Mouse (Mus musculus): ENCODE measurements around the gene Arhgap23. TPM values are rescaled to one million over a fixed set of nuclear protein-coding genes. Genes with fewer than 3 reads are reported as not detected.

Gene Arhgap23
- polyA plus RNA-seq, 2 experiments: 7.3 to 17.5 TPM

GRCm38 (mm10) chr11:97534442-97535307 lies 119.3 kb downstream of the Arhgap23 start:
- no peak for ATAC-seq (ENCODE audit: insufficient read depth)
- no peaks in the 10 kb centered on the region for H3K9me3 ChIP-seq (ENCODE audit: control insufficient read depth, low read length)
- no peaks in the 10 kb centered on the region for H3K36me3 ChIP-seq (replicated peaks; ENCODE audit: control insufficient read depth, insufficient read depth, low read depth)
- no peak overlapping the region; a peak in 1 of 4 replicates for H3K4me3 ChIP-seq (ENCODE audit: insufficient read depth in 1 of 2, low read depth in 2 of 2, low read length in 2 of 2)
- no peak overlapping the region for H3K4me2 ChIP-seq (ENCODE audit: low read depth)
- H3K9ac ChIP-seq (replicated peaks): no peak overlapping the region
- no peak for DNase-seq (ENCODE audit: low read depth in 3 of 3, low spot score in 3 of 3)
- H3K4me1 ChIP-seq (replicated peaks; ENCODE audit: control insufficient read depth in 2 of 2, insufficient read depth in 2 of 2, low read length in 1 of 2): 0 out of 4 replicates have a peak, but pooled peaks cover 0 to 3% of the 10 kb centered on the region in 2 experiments
- H3K27me3 ChIP-seq (ENCODE audit: control insufficient read depth, insufficient read depth, low read length): peaks cover 73% of the 10 kb centered on the region
- H3K27ac ChIP-seq: no peak overlapping the region
- WGBS (ENCODE audit: insufficient replicate concordance): 2% methylated on average over 95 of the region's 95 CpGs
- TF ChIP-seq CTCF (IDR thresholded peaks at IDR 0.05; ENCODE audit: low read depth) (no peak), EP300 (IDR thresholded peaks at IDR 0.05; ENCODE audit: low read depth) (no peak)

- no peak overlapping the region for H3K9ac ChIP-seq (replicated peaks)
- H3K27me3 ChIP-seq (ENCODE audit: control insufficient read depth, insufficient read depth, low read length): peaks cover 73% of the 10 kb centered on the region
- no peak for DNase-seq (ENCODE audit: low read depth in 3 of 3, low spot score in 3 of 3)
- no peak overlapping the region for H3K4me2 ChIP-seq (ENCODE audit: low read depth)
- no peak overlapping the region for H3K4me3 ChIP-seq (ENCODE audit: insufficient read depth in 1 of 2, low read depth in 2 of 2, low read length in 2 of 2)
- H3K27ac ChIP-seq: no peak overlapping the region
- TF ChIP-seq EP300 (IDR thresholded peaks at IDR 0.05; ENCODE audit: low read depth) (no peak), CTCF (IDR thresholded peaks at IDR 0.05; ENCODE audit: low read depth) (no peak)
- no peaks in the 10 kb centered on the region for H3K9me3 ChIP-seq (ENCODE audit: control insufficient read depth, low read length)
- 21% methylated on average over 5 of the region's 5 CpGs for WGBS (ENCODE audit: insufficient replicate concordance)
- H3K36me3 ChIP-seq (replicated peaks; ENCODE audit: control insufficient read depth, insufficient read depth, low read depth): no peaks in the 10 kb centered on the region
- no peak for ATAC-seq (ENCODE audit: insufficient read depth)
- H3K4me1 ChIP-seq (replicated peaks; ENCODE audit: control insufficient read depth in 2 of 2, insufficient read depth in 2 of 2, low read length in 1 of 2): 0 out of 4 replicates have a peak, but pooled peaks cover 0 to 3% of the 10 kb centered on the region in 2 experiments
Observed at GRCm38 (mm10) chr11:97535308-97535630, 119.9 kb downstream of the Arhgap23 start.

GRCm38 (mm10) chr11:97535660-97536059 lies 120.3 kb downstream of the Arhgap23 start:
- ATAC-seq (ENCODE audit: insufficient read depth): no peak
- H3K36me3 ChIP-seq (replicated peaks; ENCODE audit: control insufficient read depth, insufficient read depth, low read depth): no peaks in the 10 kb centered on the region
- no peak for DNase-seq (ENCODE audit: low read depth in 3 of 3, low spot score in 3 of 3)
- 26% methylated on average over 5 of the region's 5 CpGs for WGBS (ENCODE audit: insufficient replicate concordance)
- H3K4me3 ChIP-seq (ENCODE audit: insufficient read depth in 1 of 2, low read depth in 2 of 2, low read length in 2 of 2): no peak overlapping the region
- H3K9me3 ChIP-seq (ENCODE audit: control insufficient read depth, low read length): no peaks in the 10 kb centered on the region
- 0 out of 4 replicates have a peak, but pooled peaks cover 0 to 3% of the 10 kb centered on the region in 2 experiments for H3K4me1 ChIP-seq (replicated peaks; ENCODE audit: control insufficient read depth in 2 of 2, insufficient read depth in 2 of 2, low read length in 1 of 2)
- H3K9ac ChIP-seq (replicated peaks): no peak overlapping the region
- peaks cover 73% of the 10 kb centered on the region for H3K27me3 ChIP-seq (ENCODE audit: control insufficient read depth, insufficient read depth, low read length)
- H3K4me2 ChIP-seq (ENCODE audit: low read depth): no peak overlapping the region
- no peak for TF ChIP-seq EP300 (IDR thresholded peaks at IDR 0.05; ENCODE audit: low read depth)
- TF ChIP-seq CTCF (IDR thresholded peaks at IDR 0.05; ENCODE audit: low read depth): no peak
- H3K27ac ChIP-seq: no peak overlapping the region

GRCm38 (mm10) chr11:97536083-97536747 lies 120.9 kb downstream of the Arhgap23 start:
- no peak overlapping the region for H3K4me3 ChIP-seq (ENCODE audit: insufficient read depth in 1 of 2, low read depth in 2 of 2, low read length in 2 of 2)
- H3K36me3 ChIP-seq (replicated peaks; ENCODE audit: control insufficient read depth, insufficient read depth, low read depth): no peaks in the 10 kb centered on the region
- H3K27ac ChIP-seq: no peak overlapping the region
- WGBS (ENCODE audit: insufficient replicate concordance): 7% methylated on average over 35 of the region's 35 CpGs
- no peak overlapping the region for H3K4me2 ChIP-seq (ENCODE audit: low read depth)
- ATAC-seq (ENCODE audit: insufficient read depth): no peak
- peaks cover 68% of the 10 kb centered on the region for H3K27me3 ChIP-seq (ENCODE audit: control insufficient read depth, insufficient read depth, low read length)
- no peaks in the 10 kb centered on the region for H3K9me3 ChIP-seq (ENCODE audit: control insufficient read depth, low read length)
- DNase-seq (ENCODE audit: low read depth in 3 of 3, low spot score in 3 of 3): no peak
- 0 out of 4 replicates have a peak, but pooled peaks cover 0 to 3% of the 10 kb centered on the region in 2 experiments for H3K4me1 ChIP-seq (replicated peaks; ENCODE audit: control insufficient read depth in 2 of 2, insufficient read depth in 2 of 2, low read length in 1 of 2)
- TF ChIP-seq CTCF (IDR thresholded peaks at IDR 0.05; ENCODE audit: low read depth) (no peak), EP300 (IDR thresholded peaks at IDR 0.05; ENCODE audit: low read depth) (no peak)
- no peak overlapping the region for H3K9ac ChIP-seq (replicated peaks)
